Mouse (Mus musculus) embryonic facial prominence, embryonic 13.5 days (tissue): Measurements from ENCODE around the gene Adcyap1r1. TPM values are rescaled to one million over a fixed set of nuclear protein-coding genes. Genes with fewer than 3 reads are reported as not detected.

Experiments used
- ATAC-seq: fragments of 200-750 bp; cut with Nextera tagmentation; 2 replicates; pipeline ENCODE4 v1.8.0; 2017; ENCODE audit warnings: low read depth; ENCODE audit not compliant: insufficient number of reproducible peaks, insufficient read depth, low FRiP score, low TSS enrichment
- H3K27ac ChIP-seq: fragments of 300-500 bp; sonication (generic); 2 replicates; pipeline ENCODE4 v1.5.1; 2015; ENCODE audit warnings: moderate library complexity, mild to moderate bottlenecking, inconsistent platforms
- H3K27me3 ChIP-seq: fragments of 300-500 bp; sonication (generic); 2 replicates; pipeline ENCODE4 v1.6.1; 2015; ENCODE audit warnings: mild to moderate bottlenecking, inconsistent platforms
- H3K36me3 ChIP-seq: fragments of 300-500 bp; sonication (generic); 2 replicates; pipeline ENCODE4 v1.6.1; 2015; ENCODE audit warnings: mild to moderate bottlenecking, inconsistent platforms
- H3K4me1 ChIP-seq: fragments of 300-500 bp; sonication (generic); 2 replicates; pipeline ENCODE4 v1.6.1; 2015; ENCODE audit warnings: inconsistent platforms
- H3K4me2 ChIP-seq: fragments of 300-500 bp; sonication (generic); 2 replicates; pipeline ENCODE4 v1.6.1; 2015; ENCODE audit warnings: moderate library complexity, mild to moderate bottlenecking, inconsistent platforms
- H3K4me3 ChIP-seq: fragments of 300-500 bp; sonication (generic); 2 replicates; pipeline ENCODE4 v1.5.1; 2015; ENCODE audit warnings: mild to moderate bottlenecking, inconsistent platforms
- H3K9ac ChIP-seq: fragments of 300-500 bp; sonication (generic); 2 replicates; pipeline ENCODE4 v1.6.1; 2015; ENCODE audit warnings: mild to moderate bottlenecking, inconsistent platforms
- H3K9me3 ChIP-seq: fragments of 300-500 bp; sonication (generic); 2 replicates; pipeline ENCODE4 v1.6.1; 2016; ENCODE audit warnings: inconsistent platforms
- WGBS: fragments of 180-500 bp; shearing (Covaris S2); methylation state at CpG from one replicate; pipeline ENCODE4 v1.1.7; 2015; ENCODE audit warnings: mixed read lengths; 5-methylcytosine and 5-hydroxymethylcytosine counted together
- polyA plus RNA-seq: library from polyadenylated mRNA; unstranded; fragments of >200 nt; fragmentation: Nextera tagmentation; extraction: Ambion mirVana; gene quantifications from 2 replicates; pipeline ENCODE4 v1.2.1, GENCODE M21; 2015

Adcyap1r1 gene
- polyA plus RNA-seq, 1 experiment from 2014 or later = 1.0 TPM

DNA sequence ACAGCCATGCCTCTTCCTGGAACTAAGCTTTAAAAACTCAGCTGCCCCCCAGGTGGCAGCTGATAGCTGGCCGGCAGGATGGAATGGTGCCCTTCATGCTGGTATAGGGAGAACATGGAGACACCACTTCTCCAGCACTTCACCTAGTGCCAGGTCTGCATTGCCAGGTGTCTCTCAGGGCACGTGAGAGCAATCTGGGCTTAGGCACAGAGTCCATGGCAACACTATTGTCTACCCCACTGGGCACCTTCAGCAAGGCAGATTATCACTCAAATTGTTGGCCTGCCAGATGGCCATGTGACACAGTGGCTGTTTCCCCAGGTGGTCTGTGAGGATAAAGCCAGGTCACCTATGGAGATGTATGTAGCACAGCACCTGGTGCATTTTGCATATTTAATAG, 20.6 kb downstream of the Adcyap1r1 start:
- Histone ChIP-seq H3K4me2 (no peak overlapping the region), H3K9ac (no peak overlapping the region), H3K9me3 (no peaks in the 10 kb centered on the region), H3K27me3 (no peaks in the 10 kb centered on the region), H3K4me1 (no peaks in the 10 kb centered on the region), H3K27ac (no peak overlapping the region), H3K36me3 (no peaks in the 10 kb centered on the region), H3K4me3 (no peak overlapping the region)
- no peak for ATAC-seq
- WGBS = 82% methylated on average over 2 of the region's 2 CpGs

DNA sequence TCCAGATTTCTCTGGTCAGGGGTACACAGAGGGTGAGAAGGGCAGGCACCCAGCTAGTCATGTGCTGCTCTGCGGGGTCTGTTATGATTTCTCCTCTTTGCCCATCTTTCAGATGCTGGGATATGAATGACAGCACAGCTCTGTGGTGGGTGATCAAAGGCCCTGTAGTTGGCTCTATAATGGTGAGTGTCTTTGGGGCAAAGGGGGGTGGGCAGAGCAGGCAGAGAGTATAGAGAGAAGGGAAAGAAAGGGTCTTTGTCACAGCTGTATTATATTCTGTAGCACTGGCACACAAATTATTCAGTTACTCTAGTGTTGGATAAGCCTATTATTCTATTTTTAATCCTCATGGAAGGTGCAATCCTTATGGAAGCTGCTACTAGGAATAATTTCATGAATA, 29.2 kb downstream of the Adcyap1r1 start:
- Histone ChIP-seq H3K9ac (no peak overlapping the region), H3K4me2 (no peak overlapping the region), H3K9me3 (no peaks in the 10 kb centered on the region), H3K36me3 (no peaks in the 10 kb centered on the region), H3K4me3 (no peak overlapping the region), H3K4me1 (peaks cover 11% of the 10 kb centered on the region), H3K27ac (no peak overlapping the region), H3K27me3 (no peaks in the 10 kb centered on the region)
- WGBS = 93% methylated on average over 1 of the region's 1 CpGs
- no peak for ATAC-seq

DNA sequence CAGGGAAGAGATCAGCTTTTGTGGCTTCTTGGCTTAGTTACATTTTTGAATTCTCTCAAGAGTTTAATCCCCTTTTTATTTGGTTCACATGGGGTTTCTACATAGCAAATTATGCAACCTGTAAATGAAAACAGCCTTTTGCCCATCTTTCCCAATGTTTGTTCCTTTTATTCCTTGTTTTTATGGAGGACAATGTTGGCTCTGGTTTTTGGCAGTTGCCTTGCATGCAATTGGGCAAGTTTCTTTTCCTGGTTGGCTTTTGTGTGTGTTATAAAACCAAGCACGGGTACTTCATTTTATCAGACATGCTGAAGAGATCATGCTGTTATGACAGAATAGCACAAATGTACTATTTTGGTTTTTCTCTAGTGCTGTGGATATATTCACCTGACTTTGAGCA, 30.7 kb downstream of the Adcyap1r1 start:
- Histone ChIP-seq H3K4me3 (no peak overlapping the region), H3K9ac (no peak overlapping the region), H3K27ac (no peak overlapping the region), H3K36me3 (no peaks in the 10 kb centered on the region), H3K27me3 (no peaks in the 10 kb centered on the region), H3K4me1 (peaks cover 12% of the 10 kb centered on the region), H3K9me3 (no peaks in the 10 kb centered on the region), H3K4me2 (no peak overlapping the region)
- 87% methylated on average over 1 of the region's 1 CpGs for WGBS
- ATAC-seq = no peak

DNA sequence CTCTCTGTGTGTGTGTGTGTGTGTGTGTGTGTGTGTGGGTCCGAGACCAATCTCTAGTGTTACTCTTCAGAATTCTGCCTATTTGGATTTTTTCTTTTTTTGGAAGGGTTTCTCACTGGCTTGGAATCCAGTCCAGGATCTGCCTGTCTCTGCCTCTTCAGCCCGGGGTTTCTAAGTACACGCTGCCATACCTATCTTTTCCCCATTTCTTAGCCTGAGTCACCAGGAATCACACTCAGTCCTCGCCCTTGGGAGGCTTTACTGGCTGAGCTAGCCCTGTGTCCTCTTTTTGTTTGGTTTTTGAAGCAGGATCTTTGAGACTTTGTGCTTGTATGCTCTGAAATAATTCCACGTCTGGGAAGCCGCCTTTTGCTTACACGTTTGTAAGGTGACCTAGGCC, 31.6 kb downstream of the Adcyap1r1 start:
- Histone ChIP-seq H3K9me3 (no peaks in the 10 kb centered on the region), H3K36me3 (no peaks in the 10 kb centered on the region), H3K4me1 (peaks cover 17% of the 10 kb centered on the region), H3K27ac (no peak overlapping the region), H3K4me2 (no peak overlapping the region), H3K27me3 (no peaks in the 10 kb centered on the region), H3K9ac (no peak overlapping the region), H3K4me3 (no peak overlapping the region)
- no peak for ATAC-seq
- WGBS = 87% methylated on average over 6 of the region's 7 CpGs

DNA sequence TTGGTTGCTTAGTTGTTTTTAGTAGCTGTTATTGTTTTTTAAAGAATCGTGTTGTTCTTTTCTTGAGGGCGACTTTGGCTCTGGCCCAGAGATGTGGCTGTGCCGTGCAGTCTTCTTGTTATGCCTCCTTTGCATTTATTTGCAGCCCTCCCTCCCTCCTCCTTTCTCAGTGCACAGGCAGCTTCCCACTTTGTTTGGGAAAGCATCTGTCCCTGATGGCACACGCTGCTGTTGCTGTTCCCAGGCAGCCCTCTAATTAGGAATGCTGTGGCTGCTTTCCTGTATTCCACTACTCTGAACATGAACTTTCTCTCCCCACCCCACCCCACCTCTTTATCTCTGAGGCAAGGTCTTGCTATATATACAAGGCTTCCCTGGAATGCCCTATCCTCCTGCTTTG, 32.4 kb downstream of the Adcyap1r1 start:
- WGBS = 27% methylated on average over 4 of the region's 4 CpGs
- H3K27ac ChIP-seq = no peak overlapping the region
- no peak overlapping the region for H3K4me2 ChIP-seq
- no peak for ATAC-seq
- no peaks in the 10 kb centered on the region for H3K27me3 ChIP-seq
- no peaks in the 10 kb centered on the region for H3K9me3 ChIP-seq
- H3K4me3 ChIP-seq = no peak overlapping the region
- no peak overlapping the region for H3K9ac ChIP-seq
- H3K4me1 ChIP-seq = peaks cover 17% of the 10 kb centered on the region
- no peaks in the 10 kb centered on the region for H3K36me3 ChIP-seq

DNA sequence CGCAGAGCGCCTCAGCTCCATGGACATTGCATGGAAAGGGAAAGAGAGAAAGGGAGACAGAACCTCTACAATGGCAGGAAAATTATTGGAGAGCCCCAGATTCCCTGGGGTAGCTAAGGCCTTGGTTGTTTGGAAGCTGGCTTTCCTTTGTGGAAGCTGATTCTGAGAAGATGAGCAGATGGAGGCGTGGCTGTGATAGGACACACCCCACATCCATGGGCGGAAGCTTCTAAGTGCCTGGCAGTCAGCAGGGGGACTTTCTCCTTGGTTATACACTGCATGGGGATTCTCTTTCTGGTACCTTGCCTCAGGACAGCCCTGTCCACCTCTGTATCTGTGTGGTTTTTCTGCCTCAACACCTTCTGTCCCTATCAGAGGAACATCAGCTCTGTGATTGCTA, 33.4 kb downstream of the Adcyap1r1 start:
- no peak for ATAC-seq
- Histone ChIP-seq H3K9ac (no peak overlapping the region), H3K4me3 (no peak overlapping the region), H3K9me3 (no peaks in the 10 kb centered on the region), H3K36me3 (no peaks in the 10 kb centered on the region), H3K27ac (no peak overlapping the region), H3K27me3 (no peaks in the 10 kb centered on the region), H3K4me2 (no peak overlapping the region), H3K4me1 (peaks cover 17% of the 10 kb centered on the region)
- 64% methylated on average over 4 of the region's 4 CpGs for WGBS

DNA sequence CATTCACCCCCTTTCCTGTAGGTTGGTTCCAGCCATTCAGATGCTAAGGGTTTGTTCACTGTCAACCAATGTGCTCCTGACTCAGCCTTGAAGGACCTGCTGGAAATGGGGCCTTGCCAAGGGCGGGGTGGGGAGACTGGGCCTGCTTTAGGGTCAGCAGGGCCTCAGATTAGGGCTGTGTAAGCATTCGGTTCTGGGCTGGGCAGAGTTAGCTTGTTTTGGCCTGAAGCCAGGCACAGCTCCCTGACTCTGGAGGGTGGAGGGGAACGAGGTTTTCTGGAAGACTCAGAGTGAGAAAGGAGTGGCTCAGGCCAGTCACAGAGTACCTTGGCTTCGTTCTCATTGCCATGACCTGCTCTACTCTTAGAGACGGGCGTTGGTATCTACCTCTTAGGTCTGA, 35.9 kb downstream of the Adcyap1r1 start:
- Histone ChIP-seq H3K4me3 (no peak overlapping the region), H3K9ac (no peak overlapping the region), H3K4me2 (no peak overlapping the region), H3K27me3 (no peaks in the 10 kb centered on the region), H3K27ac (no peak overlapping the region), H3K36me3 (no peaks in the 10 kb centered on the region), H3K4me1 (peaks cover 17% of the 10 kb centered on the region), H3K9me3 (no peaks in the 10 kb centered on the region)
- WGBS = 63% methylated on average over 6 of the region's 6 CpGs
- ATAC-seq = no peak

DNA sequence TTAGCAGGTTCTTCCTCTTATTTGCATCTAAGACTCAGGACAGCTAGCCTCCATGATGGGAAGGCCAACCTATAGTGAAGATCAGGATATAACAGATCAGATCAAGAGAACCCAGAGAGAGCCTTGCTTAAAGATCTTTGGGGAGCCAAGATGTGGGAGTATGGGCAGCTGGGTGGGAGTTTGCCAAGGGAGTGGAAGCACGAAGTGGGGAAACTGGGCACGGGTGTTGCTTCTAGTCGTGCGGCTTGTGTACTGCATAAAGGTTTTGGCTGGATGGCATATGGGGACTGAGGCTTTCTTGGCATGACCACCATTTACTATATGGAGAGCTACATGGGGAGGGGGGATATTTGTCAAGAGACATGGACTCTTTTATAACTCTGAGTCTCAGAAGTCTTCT, 44.4 kb downstream of the Adcyap1r1 start:
- WGBS = 95% methylated on average over 4 of the region's 4 CpGs
- Histone ChIP-seq H3K36me3 (no peaks in the 10 kb centered on the region), H3K9me3 (no peaks in the 10 kb centered on the region), H3K4me3 (no peak overlapping the region), H3K27ac (no peak overlapping the region), H3K4me1 (no peaks in the 10 kb centered on the region), H3K9ac (no peak overlapping the region), H3K4me2 (no peak overlapping the region), H3K27me3 (no peaks in the 10 kb centered on the region)
- ATAC-seq = no peak

DNA sequence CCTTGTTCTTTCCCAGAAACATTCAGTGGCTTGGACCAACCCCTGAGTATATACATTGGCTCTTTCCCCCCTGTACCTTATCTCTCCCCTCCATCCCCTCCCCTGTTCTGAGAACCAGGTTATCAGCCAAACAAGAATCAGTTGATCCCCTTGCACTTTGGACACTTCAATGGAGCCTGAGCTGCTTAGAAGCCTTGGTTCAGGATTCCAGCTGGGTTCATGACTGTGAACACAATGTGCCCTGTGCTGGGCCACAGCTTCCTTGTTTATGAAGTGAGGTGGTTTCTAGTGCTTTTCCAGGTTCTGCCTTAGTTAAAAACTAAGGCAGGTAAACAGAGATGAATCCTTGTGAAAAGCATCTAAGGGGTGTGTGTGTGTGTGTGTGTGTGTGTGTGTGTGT, 47.0 kb downstream of the Adcyap1r1 start:
- no peak overlapping the region for H3K4me3 ChIP-seq
- H3K27ac ChIP-seq = no peak overlapping the region
- ATAC-seq = no peak
- no peaks in the 10 kb centered on the region for H3K9me3 ChIP-seq
- no peaks in the 10 kb centered on the region for H3K27me3 ChIP-seq
- no peaks in the 10 kb centered on the region for H3K4me1 ChIP-seq
- H3K36me3 ChIP-seq = no peaks in the 10 kb centered on the region
- no peak overlapping the region for H3K9ac ChIP-seq
- no peak overlapping the region for H3K4me2 ChIP-seq

DNA sequence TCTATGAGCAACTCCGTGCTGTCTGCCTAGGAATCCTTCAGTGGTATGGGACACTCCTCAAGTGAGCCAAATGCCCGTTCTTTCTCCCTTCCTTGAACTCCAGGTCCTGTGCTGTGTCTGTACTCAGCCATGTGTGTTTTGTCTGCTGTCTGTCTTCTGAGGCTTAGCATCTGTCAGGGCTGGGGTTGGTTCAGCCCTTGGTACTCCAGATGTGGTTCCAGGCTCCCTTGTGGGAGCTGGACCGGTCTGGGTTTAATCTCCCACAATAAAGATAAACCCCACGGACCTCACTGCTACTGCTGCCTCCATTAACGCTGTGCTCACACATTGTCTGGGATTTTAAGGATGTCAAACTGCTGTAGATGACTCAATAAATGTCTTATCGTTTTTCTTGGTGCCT, 49.3 kb downstream of the Adcyap1r1 start:
- H3K36me3 ChIP-seq = no peaks in the 10 kb centered on the region
- H3K4me2 ChIP-seq = no peak overlapping the region
- WGBS = 66% methylated on average over 6 of the region's 6 CpGs
- no peaks in the 10 kb centered on the region for H3K4me1 ChIP-seq
- no peaks in the 10 kb centered on the region for H3K9me3 ChIP-seq
- no peak for ATAC-seq
- H3K27ac ChIP-seq = no peak overlapping the region
- H3K9ac ChIP-seq = no peak overlapping the region
- H3K4me3 ChIP-seq = no peak overlapping the region
- H3K27me3 ChIP-seq = no peaks in the 10 kb centered on the region

DNA sequence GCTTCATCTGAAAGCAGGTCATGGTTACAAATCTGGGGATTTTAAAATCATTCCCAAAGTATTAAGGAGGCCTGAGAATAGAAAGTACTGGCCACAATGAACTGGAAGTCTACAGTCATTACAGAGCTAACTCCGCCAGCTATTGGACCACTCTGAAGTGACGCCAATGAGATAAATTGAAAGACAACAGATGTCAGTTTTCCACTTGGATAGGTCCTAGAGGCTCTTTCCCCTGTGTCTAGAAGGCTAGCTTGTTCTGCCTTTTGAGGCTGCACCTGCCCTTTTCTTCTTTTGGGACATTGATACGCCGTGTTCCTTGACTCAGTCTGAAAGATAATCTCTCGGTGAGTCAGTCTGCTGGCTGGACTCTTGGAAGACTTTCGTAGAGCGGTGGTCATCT, 50.5 kb downstream of the Adcyap1r1 start:
- H3K27me3 ChIP-seq = no peaks in the 10 kb centered on the region
- 88% methylated on average over 7 of the region's 7 CpGs for WGBS
- H3K4me1 ChIP-seq = no peaks in the 10 kb centered on the region
- ATAC-seq = no peak
- H3K27ac ChIP-seq = no peak overlapping the region
- no peak overlapping the region for H3K4me3 ChIP-seq
- H3K9me3 ChIP-seq = no peaks in the 10 kb centered on the region
- H3K9ac ChIP-seq = no peak overlapping the region
- no peak overlapping the region for H3K4me2 ChIP-seq
- H3K36me3 ChIP-seq = no peaks in the 10 kb centered on the region

DNA sequence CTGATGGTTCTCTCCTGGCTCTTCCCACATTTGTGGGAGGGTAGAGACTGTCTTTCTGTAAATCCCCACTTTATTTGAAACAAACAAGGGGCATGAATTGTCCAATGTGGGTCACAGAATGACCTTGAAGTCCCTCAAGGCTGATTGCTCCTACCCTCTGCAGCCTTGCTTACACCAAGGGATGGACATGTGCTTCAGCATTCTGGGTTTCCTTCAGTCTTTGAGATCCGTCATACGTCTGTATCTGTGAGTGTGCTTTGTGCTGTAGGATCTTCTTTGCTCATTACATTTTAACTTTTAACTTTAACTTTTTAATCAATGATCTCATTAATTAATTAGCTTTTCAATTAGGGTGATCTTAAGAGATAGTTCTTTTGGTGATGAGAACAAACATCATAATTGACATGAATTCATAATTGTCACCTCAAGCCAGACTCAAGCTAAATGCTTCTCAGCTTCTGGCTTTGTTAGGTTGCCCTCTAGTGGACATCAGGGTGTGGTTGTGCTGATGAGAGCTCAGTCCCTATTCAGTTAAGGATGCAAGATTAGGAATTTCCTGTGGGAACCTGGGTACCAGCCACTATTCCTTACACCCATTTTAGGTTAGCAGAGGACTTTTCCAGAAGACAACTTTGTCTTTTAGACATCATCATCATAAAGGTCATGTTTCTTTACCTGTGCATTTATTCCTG, 53.2 kb downstream of the Adcyap1r1 start:
- Histone ChIP-seq H3K27ac (no peak overlapping the region), H3K9ac (no peak overlapping the region), H3K9me3 (no peaks in the 10 kb centered on the region), H3K27me3 (no peaks in the 10 kb centered on the region), H3K4me3 (no peak overlapping the region), H3K4me1 (no peaks in the 10 kb centered on the region), H3K36me3 (no peaks in the 10 kb centered on the region), H3K4me2 (no peak overlapping the region)
- no peak for ATAC-seq
- 86% methylated on average over 2 of the region's 2 CpGs for WGBS

DNA sequence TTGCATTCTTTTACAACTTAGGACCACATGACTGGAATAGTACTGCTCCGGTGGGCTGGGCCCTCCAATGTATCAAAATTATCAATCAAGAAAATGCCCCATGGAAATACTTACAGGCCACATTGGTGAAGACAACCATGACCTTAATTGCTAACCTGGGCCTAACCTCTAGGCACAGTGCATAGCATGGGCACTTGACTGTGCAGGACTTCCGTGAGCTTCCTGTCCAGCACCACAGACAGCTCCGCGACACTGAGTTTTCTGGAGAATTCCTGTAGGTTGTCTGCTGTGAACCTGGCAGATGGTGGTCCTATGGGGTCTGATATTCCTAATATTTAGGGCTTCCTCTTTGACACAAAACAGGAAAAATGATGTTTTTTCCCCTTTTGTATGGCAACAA, 54.7 kb downstream of the Adcyap1r1 start:
- H3K4me2 ChIP-seq = no peak overlapping the region
- no peak overlapping the region for H3K9ac ChIP-seq
- ATAC-seq = no peak
- H3K4me3 ChIP-seq = no peak overlapping the region
- no peaks in the 10 kb centered on the region for H3K9me3 ChIP-seq
- H3K27me3 ChIP-seq = no peaks in the 10 kb centered on the region
- no peaks in the 10 kb centered on the region for H3K36me3 ChIP-seq
- H3K4me1 ChIP-seq = peaks cover 3% of the 10 kb centered on the region; the same call in 1 of the 2 replicates
- WGBS = 77% methylated on average over 4 of the region's 4 CpGs
- no peak overlapping the region for H3K27ac ChIP-seq
